Mouse (Mus musculus): Measurements from ENCODE around the gene Adam4. TPM values are rescaled to one million over a fixed set of nuclear protein-coding genes. Genes with fewer than 3 reads are reported as not detected.

Adam4 gene
- 3.6 TPM for polyA plus RNA-seq (2015; fragmentation: Illumina TruSeq; extraction: RNeasy Lipid Tissue Mini Kit (QIAGEN cat#74804); ENCODE audit: insufficient read depth, low replicate concordance)

GRCm38 (mm10) chr12:81421846-81422245 is at the start of gene Adam4:
Gene Adam4 (minus strand): TSS chr12:81421946.

DNA sequence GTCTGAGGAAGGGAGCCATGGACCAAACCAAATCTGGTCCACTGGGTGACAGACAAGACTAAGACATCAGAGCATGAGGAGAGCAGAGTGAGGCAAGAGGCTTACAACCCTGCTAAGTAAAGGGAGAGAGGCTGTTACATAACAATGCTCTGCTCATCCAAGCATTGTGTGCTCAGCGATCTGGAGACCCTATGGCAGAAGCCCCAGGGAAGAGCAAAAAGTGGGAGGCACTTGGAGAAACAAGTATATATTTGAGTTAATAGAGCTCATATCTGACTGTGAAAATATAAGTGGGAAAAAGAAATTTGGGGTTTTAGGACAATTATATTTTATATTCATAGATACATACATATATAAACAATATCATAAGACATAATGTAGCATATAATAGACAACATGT is 42.4 kb downstream of the Adam4 start, which contains the start of gene Gm4787:
TSS of gene Gm4787 (minus strand) at position 101 of the 400 bp plus-strand sequence.

Other genes starting within 250 kb of the Adam4 start
- gene Slc8a3, start 88.8 kb downstream of the Adam4 start, polyA plus RNA-seq (2015; fragmentation: Illumina TruSeq; extraction: RNeasy Lipid Tissue Mini Kit (QIAGEN cat#74804); ENCODE audit: insufficient read depth, low replicate concordance), result not detected
- gene Gm4787, start 42.5 kb downstream of the Adam4 start, polyA plus RNA-seq (2015; fragmentation: Illumina TruSeq; extraction: RNeasy Lipid Tissue Mini Kit (QIAGEN cat#74804); ENCODE audit: insufficient read depth, low replicate concordance), result 2.8 TPM
- gene Cox16, start 63.2 kb upstream of the Adam4 start, polyA plus RNA-seq (2015; fragmentation: Illumina TruSeq; extraction: RNeasy Lipid Tissue Mini Kit (QIAGEN cat#74804); ENCODE audit: insufficient read depth, low replicate concordance), result 99.0 TPM
- gene Gm20498, start 111.0 kb upstream of the Adam4 start, polyA plus RNA-seq (2015; fragmentation: Illumina TruSeq; extraction: RNeasy Lipid Tissue Mini Kit (QIAGEN cat#74804); ENCODE audit: insufficient read depth, low replicate concordance), result 2.6 TPM
- 55.6 TPM for gene Synj2bp, start 111.0 kb upstream of the Adam4 start, polyA plus RNA-seq (2015; fragmentation: Illumina TruSeq; extraction: RNeasy Lipid Tissue Mini Kit (QIAGEN cat#74804); ENCODE audit: insufficient read depth, low replicate concordance)
- 0.10 TPM for gene Adam21, start 146.5 kb upstream of the Adam4 start, polyA plus RNA-seq (2015; fragmentation: Illumina TruSeq; extraction: RNeasy Lipid Tissue Mini Kit (QIAGEN cat#74804); ENCODE audit: insufficient read depth, low replicate concordance)
- 60.4 TPM for gene Med6, start 173.1 kb upstream of the Adam4 start, polyA plus RNA-seq (2015; fragmentation: Illumina TruSeq; extraction: RNeasy Lipid Tissue Mini Kit (QIAGEN cat#74804); ENCODE audit: insufficient read depth, low replicate concordance)
- gene Ttc9, start 209.3 kb upstream of the Adam4 start, polyA plus RNA-seq (2015; fragmentation: Illumina TruSeq; extraction: RNeasy Lipid Tissue Mini Kit (QIAGEN cat#74804); ENCODE audit: insufficient read depth, low replicate concordance), result 0.50 TPM

Data from spleen, adult 10 weeks (tissue).